Mouse (Mus musculus) ES-Bruce4 (cell line): ENCODE results near the gene Tbp. TPM values are rescaled to one million over a fixed set of nuclear protein-coding genes. Genes with fewer than 3 reads are reported as not detected.

Experiments
- H3K27ac ChIP-seq: 2 replicates; pipeline ENCODE4 v1.5.1; 2012; ENCODE audit warnings: low read length, inconsistent platforms; ENCODE audit not compliant: insufficient read depth
- H3K27me3 ChIP-seq: 2 replicates; pipeline ENCODE4 v1.6.1; 2012; ENCODE audit warnings: mild to moderate bottlenecking, low read length, inconsistent platforms; ENCODE audit not compliant: control insufficient read depth, poor library complexity, insufficient read depth, severe bottlenecking
- H3K36me3 ChIP-seq: 2 replicates; pipeline ENCODE4 v1.6.1; 2012; ENCODE audit warnings: inconsistent platforms, mild to moderate bottlenecking, low read length, moderate library complexity; ENCODE audit not compliant: control insufficient read depth, poor library complexity, insufficient read depth, severe bottlenecking
- H3K4me1 ChIP-seq: one replicate; pipeline ENCODE4 v1.8.1; 2011; ENCODE audit warnings: low read length; ENCODE audit not compliant: control insufficient read depth, insufficient read depth
- H3K4me3 ChIP-seq: 2 replicates; pipeline ENCODE4 v1.5.1; 2011; ENCODE audit warnings: low read depth, mild to moderate bottlenecking, low read length
- H3K9ac ChIP-seq: 2 replicates; pipeline ENCODE4 v1.6.1; 2012; ENCODE audit warnings: low read depth, mild to moderate bottlenecking, inconsistent platforms; ENCODE audit not compliant: poor library complexity, severe bottlenecking
- H3K9me3 ChIP-seq: replicated peaks from 2 replicates; pipeline ENCODE4 v1.6.1; 2012; ENCODE audit warnings: mild to moderate bottlenecking, low read length, inconsistent platforms; ENCODE audit not compliant: control insufficient read depth, poor library complexity, insufficient read depth, severe bottlenecking
- CTCF ChIP-seq: IDR thresholded peaks from one replicate; pipeline ENCODE4 v1.8.1; 2011; ENCODE audit warnings: low read depth, low read length
- EP300 ChIP-seq: IDR thresholded peaks from 2 replicates; pipeline ENCODE4 v1.6.1; 2011; ENCODE audit warnings: low read depth, low read length; ENCODE audit not compliant: insufficient read depth
- POLR2A ChIP-seq: IDR thresholded peaks from one replicate; pipeline ENCODE4 v1.8.1; 2011; ENCODE audit warnings: low read length; ENCODE audit not compliant: insufficient read depth
- polyA plus RNA-seq: library from polyadenylated mRNA; stranded (reverse); fragments of >200 nt; gene quantifications from 2 replicates; pipeline ENCODE4 v1.2.4, GENCODE M21; 2011; ENCODE audit warnings: low read depth; ENCODE audit not compliant: missing spikeins, insufficient read depth, insufficient read length

Tbp gene
- polyA plus RNA-seq, 1 experiment = 55.5 TPM

DNA sequence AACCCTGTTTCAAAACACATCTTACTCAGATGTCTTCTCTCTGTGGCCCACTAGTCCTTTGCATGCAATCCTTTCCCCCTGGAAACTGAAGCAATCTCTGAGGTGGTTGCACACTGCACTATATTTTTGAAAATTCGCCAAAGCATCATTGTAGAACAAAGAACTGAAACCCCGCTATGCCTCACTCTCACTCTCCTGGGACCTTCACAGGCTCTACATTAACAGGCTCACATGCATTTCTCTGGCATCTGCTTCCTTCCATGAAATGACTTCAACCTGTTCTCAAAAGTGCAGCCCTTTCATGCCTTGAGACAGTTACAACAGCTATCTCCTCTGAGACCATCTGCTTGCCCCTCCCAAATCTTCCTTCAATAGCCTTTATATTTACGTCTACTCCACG is 46.8 kb downstream of the Tbp start:
- Histone ChIP-seq H3K4me1 (no peaks in the 10 kb centered on the region), H3K9me3 (no peaks in the 10 kb centered on the region), H3K27ac (no peak overlapping the region), H3K27me3 (no peaks in the 10 kb centered on the region), H3K4me3 (no peak overlapping the region), H3K9ac (no peak overlapping the region), H3K36me3 (no peaks in the 10 kb centered on the region)
- TF ChIP-seq CTCF (no peak), POLR2A (no peak), EP300 (no peak)

DNA sequence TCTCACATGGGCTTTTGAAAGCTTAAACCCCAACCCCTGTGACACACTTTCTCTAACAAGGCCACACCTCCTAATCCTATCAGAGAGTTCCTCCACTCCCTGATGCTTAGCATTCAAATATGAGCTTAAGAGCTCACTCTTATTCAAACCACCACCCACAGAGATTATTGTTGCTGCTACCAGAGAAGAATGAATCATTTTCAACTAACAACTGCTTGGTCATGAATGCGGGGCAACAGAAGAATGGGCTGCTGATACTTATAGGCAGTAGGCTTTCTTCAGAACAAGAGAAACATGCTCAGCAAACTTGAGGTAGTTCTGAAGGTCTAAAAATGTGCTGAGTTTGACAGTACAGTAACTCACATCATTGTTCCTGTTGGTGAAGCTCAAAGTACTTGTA is 50.0 kb downstream of the Tbp start:
- H3K36me3 ChIP-seq = no peaks in the 10 kb centered on the region
- no peaks in the 10 kb centered on the region for H3K4me1 ChIP-seq
- H3K4me3 ChIP-seq = no peak overlapping the region
- H3K27me3 ChIP-seq = no peaks in the 10 kb centered on the region
- no peak for TF ChIP-seq POLR2A
- no peak for TF ChIP-seq EP300
- no peak for TF ChIP-seq CTCF
- H3K9me3 ChIP-seq = no peaks in the 10 kb centered on the region
- H3K27ac ChIP-seq = no peak overlapping the region
- H3K9ac ChIP-seq = no peak overlapping the region

DNA sequence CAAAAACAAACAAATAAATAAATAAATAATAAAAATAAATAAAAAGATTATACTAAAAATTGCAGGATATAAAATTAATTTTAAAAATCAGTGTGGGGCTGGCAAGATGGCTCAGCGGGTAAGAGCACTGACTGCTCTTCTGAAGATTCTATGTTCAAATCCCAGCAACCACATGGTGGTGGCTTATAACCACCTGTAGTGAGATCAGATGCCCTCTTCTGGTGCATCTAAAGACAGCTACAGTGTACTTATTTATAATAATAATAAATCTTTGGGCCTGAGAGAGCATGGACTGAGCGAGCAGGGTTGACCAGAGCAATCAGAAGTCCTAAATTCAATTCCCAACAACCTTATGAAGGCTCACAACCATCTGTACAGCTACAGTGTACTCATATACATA is 60.3 kb downstream of the Tbp start:
- no peak overlapping the region for H3K9ac ChIP-seq
- H3K4me1 ChIP-seq = no peaks in the 10 kb centered on the region
- H3K27me3 ChIP-seq = no peaks in the 10 kb centered on the region; the same call in 1 of the 2 replicates
- H3K9me3 ChIP-seq = no peaks in the 10 kb centered on the region
- H3K27ac ChIP-seq = no peak overlapping the region
- no peak overlapping the region for H3K4me3 ChIP-seq
- TF ChIP-seq POLR2A (no peak), CTCF (no peak), EP300 (no peak)
- no peaks in the 10 kb centered on the region for H3K36me3 ChIP-seq

DNA sequence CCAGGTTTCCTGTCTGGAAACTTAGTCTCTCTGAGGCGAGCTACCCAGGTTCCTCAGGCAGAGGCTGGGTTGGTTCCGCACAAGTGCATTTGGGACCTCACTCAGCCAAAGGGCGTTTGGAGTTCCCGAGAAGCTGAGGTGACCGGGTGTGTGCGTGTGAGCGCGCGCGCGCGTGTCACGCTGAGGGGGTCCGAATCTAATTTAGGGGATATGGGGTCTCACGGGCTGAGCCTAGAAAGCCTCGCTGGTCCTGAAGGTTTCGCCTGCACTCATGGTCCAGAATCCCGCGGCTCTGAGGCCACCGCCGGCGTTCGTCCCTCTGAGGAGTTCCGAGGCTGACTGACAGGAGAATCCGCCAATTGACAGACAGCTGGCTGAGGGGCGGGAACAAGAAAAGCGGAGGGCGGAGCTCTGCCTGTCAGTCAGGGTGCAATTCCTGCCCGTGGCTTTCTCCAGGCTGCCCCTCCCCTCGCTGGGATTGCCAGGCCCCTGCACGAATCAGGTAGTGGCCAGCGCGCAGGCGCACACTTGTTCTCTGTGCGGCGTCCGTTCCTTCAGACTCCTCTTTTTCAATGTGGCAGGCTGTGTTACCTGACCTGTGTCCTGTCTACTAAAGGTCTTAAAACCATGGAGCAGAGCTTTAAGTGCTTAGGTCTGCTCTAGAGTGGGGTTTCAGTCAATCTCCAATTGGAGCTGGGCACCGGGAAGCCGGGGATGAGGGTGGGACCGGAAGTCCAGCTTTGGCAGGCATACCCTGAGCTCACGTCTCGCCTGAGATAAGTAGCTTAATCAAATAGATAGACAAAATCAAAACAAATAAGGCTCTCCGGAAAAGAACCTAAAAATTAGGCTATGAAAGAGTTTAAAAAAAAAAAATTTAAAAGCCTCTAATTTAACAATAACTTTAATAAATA is 64.6 kb downstream of the Tbp start, which contains the start of gene Prdm9:
Prdm9 (minus strand) TSS at position 341 of the 914 bp plus-strand sequence.
- Histone ChIP-seq H3K4me3 (peak within 1 kb of the TSS; percentile 97), H3K4me1 (no peaks in the 10 kb centered on the region), H3K9me3 (no peaks in the 10 kb centered on the region), H3K27ac (peak within 1 kb of the TSS; percentile 90), H3K9ac (peak within 1 kb of the TSS; percentile 78), H3K36me3 (no peaks in the 10 kb centered on the region), H3K27me3 (no peaks in the 10 kb centered on the region)
- TF ChIP-seq POLR2A (peak; percentile 39), EP300 (no peak)

DNA sequence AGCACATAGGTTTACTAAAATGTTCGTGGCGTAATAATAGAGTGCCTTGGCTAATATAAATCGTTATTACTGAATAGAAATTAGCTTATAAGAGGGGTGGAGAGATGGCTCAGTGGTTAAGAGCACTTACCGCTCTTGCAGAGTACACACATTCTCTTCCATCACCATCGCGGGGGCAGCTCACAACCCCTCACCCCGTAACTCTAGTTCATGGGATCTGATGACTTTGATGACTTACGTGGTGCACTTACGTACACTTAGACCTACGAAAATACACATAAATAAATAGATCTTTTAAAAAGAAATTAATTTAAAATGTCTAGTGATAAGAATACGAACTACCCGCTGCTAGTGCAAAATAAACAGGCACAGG is 65.2 kb downstream of the Tbp start:
- Histone ChIP-seq H3K4me3 (peak overlapping the region; percentile 97), H3K9me3 (no peaks in the 10 kb centered on the region), H3K36me3 (no peaks in the 10 kb centered on the region), H3K27ac (no peak overlapping the region), H3K4me1 (no peaks in the 10 kb centered on the region), H3K9ac (peak overlapping the region; percentile 78), H3K27me3 (no peaks in the 10 kb centered on the region)
- no peak for TF ChIP-seq EP300
- TF ChIP-seq POLR2A = no peak
- no peak for TF ChIP-seq CTCF

DNA sequence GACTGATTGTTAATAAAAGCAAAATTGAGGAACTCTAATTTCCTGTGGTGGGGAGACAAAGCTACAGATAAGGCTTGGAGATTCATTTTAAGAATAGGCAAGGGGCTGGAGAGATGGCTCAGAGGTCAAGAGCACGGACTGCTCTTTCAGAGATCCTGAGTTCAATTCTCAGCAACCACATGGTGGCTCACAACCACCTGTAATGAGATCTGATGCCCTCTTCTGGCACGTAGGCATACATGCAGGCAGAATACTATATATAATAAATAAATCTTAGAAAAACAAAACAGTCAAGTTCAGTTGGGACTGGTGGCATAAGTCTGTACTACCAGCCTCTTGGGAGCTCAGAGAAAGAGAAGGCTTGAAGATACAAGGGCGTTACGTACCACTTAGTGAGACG is 67.2 kb downstream of the Tbp start:
- Histone ChIP-seq H3K27ac (no peak overlapping the region), H3K36me3 (no peaks in the 10 kb centered on the region), H3K4me3 (no peak overlapping the region), H3K9me3 (no peaks in the 10 kb centered on the region), H3K9ac (no peak overlapping the region), H3K27me3 (no peaks in the 10 kb centered on the region), H3K4me1 (no peaks in the 10 kb centered on the region)
- TF ChIP-seq EP300 = no peak
- no peak for TF ChIP-seq POLR2A
- no peak for TF ChIP-seq CTCF
